Mouse (Mus musculus) gastrocnemius, adult 2 months (tissue): Measurements from ENCODE around the gene Atp6v1c2. TPM values are rescaled to one million over a fixed set of nuclear protein-coding genes. Genes with fewer than 3 reads are reported as not detected.

ENCODE experiments used
- DNase-seq: peaks from one replicate; pipeline ENCODE4 v3.0.0; 2022
- H3K27ac ChIP-seq: fragments of 200-600 bp; 2 replicates; pipeline ENCODE4 v1.8.1; 2022; ENCODE audit warnings: mild to moderate bottlenecking
- H3K4me3 ChIP-seq: fragments of 200-600 bp; 2 replicates; pipeline ENCODE4 v1.8.1; 2022; ENCODE audit warnings: mild to moderate bottlenecking, moderate library complexity
- CTCF ChIP-seq: fragments of 200-600 bp; IDR thresholded peaks from 2 replicates; pipeline ENCODE4 v1.8.1; 2022; ENCODE audit warnings: antibody characterized with exemption, mild to moderate bottlenecking, moderate library complexity
- intact Hi-C: fragments of 180-260 bp; cut with DNase I; formaldehyde crosslinking; loops from one replicate; pipeline ENCODE4 v1.15.1; 2025
- microRNA-seq: library from miRNA; unstranded; fragments of <30 nt; microRNA quantifications from one replicate; pipeline ENCODE4 v1.2.0, GENCODE M21; 2021
- total RNA-seq, 2 experiments: library from RNA; stranded (reverse); gene quantifications; 2 replicates each; pipeline ENCODE4 v1.2.3; 2021

The Atp6v1c2 gene
- total RNA-seq, 2 experiments from 2014 or later, result not detected

DNA sequence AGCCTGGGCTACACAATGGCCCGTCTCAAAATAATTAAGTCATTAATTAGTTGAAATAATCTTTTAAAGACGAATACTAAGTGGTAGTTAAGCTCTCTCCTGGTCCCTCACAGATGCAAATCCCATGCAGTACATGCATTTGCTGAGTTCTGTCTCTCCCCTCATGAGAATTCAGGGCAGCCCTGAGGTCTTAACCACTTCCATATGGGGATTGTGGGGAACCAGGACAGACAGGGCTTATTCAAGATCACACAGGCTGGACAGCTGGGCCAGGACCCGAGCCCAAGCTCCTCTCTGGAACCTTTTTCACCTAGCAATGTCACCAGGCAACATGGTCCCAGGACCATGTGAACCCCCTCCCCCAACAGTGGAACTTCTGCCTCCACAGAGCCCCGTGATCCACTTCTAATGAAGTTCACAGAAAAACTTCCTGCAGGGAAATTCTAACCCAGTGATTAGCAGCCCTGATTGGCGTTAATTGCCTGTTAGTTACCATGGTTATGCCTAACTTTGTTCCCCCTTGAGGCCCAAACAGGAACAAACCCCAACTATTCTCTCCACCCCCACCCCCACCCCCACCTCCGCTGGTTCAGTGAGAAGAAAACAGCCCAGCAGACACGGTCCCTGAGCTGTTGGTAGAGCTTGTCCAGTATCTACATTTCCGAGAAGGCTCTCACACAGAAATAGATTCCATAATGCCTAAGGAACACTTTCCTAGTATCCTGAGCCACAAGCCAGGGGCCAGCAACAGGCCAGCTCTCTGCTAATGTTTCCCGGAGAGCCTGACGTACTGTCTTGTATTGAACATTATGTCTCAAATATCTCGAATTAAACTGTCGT lies 90.4 kb downstream of the Atp6v1c2 start:
- intact Hi-C loops, result no loop called here
- no peak overlapping the region for H3K4me3 ChIP-seq
- peak; percentile 49 for DNase-seq
- no peak for TF ChIP-seq CTCF
- H3K27ac ChIP-seq, result peak overlapping the region; percentile 73

DNA sequence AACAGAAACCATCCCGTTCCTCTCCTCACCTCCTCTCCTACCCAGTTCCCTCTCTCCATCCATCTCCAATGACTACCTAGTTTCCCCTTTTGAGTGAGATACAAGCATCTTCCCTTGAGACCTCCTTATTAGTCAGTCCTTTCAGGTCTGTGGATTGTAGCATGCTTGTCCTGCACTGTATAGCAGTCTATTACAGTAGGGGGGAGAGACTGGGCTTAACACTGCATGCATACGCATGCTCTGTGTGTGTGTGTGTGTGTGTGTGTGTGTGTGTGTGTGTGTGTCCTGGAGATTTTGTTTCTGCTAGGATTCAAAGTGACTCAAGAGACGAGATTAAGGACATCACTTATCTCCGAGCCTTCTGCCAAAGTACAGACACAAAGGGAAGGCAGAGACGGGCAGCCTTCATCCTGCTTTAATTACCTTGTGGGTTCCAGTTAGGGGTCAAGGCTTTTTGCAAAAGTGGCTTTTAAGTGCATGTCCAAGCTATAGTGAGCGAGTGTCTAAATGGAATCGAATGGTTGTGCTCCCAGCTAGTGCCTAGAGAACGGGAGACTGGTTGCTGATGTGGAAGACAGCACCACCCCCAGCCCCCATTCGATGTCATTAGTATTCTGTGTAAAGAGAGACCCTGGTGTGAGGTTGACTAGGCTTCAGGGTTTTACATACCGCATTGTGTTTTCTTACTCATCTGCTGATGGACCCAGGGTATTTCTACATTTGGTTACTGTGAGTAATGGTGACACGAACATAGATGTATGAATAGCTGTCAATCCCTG lies 93.4 kb downstream of the Atp6v1c2 start:
- Histone ChIP-seq H3K27ac (no peak overlapping the region), H3K4me3 (no peak overlapping the region)
- intact Hi-C loops, result no loop called here
- no peak for TF ChIP-seq CTCF
- no peak for DNase-seq

Small RNA genes lying within 50 kb of the gene (microRNA-seq; reads per million reads assigned to microRNA genes)
- 2.2 reads per million for gene Mir3066

Other genes starting within 250 kb of the Atp6v1c2 start
- 10 to 100 TPM in 1 of 2 experiments, 1 to 10 TPM in 1; 4.2 to 15.5 TPM for gene Kcnf1, start 152.5 kb downstream of the Atp6v1c2 start, total RNA-seq
- 10 to 100 TPM; 40.1 to 49.5 TPM for gene Pdia6, start 62.8 kb downstream of the Atp6v1c2 start, total RNA-seq
- 1 to 10 TPM; 8.8 to 9.2 TPM for gene Nol10, start 19.1 kb upstream of the Atp6v1c2 start, total RNA-seq
- gene Odc1, start 215.4 kb upstream of the Atp6v1c2 start, total RNA-seq, result 100 to 1,000 TPM in 1 of 2 experiments, 10 to 100 TPM in 1; 50.3 to 379 TPM